Mouse (Mus musculus) lung, postnatal 14 days (tissue): ENCODE data around the gene Cmtm1.
"Not testable (repeated sequence)": the region's sequence is repeated elsewhere in the genome, so short reads cannot be mapped to it uniquely, and the experiment has no call there.

Experiments
- DNase-seq: peaks from one replicate; pipeline ENCODE4 v3.0.0; 2021

The Cmtm1 gene

DNA sequence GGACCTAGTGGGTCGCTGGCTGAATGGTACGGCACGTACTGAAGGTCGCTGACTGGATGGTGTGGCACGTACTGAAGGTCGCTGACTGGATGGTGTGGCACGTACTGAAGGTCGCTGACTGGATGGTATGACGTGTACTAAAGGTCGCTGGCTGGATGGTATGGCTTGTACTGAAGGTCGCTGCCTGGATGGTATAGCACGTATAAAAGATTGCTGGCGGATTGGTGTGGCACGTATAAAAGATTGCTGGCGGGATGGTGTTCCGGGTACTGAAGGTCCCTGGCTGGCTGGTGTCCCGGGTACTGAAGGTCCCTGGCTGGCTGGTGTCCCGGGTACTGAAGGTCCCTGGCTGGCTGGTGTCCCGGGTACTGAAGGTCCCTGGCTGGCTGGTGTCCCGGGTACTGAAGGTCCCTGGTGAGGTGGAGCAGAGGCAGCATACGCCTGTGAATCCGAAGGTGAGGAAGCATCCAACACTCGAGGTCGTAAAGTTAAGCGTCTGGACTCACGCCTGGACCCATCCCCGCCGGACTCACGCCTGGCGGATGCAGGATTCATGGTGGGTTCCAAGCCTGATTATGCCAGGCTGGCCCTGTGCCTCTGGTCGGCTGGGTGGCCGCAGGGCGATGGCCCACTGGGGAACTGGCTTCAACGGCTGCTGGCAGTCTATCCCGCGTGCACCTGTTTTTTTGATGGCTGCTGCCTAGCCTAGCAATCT, at the start of gene Cmtm1, which contains the start of gene Gm45711:
Gene Cmtm1 (minus strand): TSS at position 705 of the 715 bp plus-strand sequence.
Gene Gm45711 (minus strand): TSS at position 641 of the 715 bp plus-strand sequence.
- not testable (repeated sequence) for DNase-seq

DNA sequence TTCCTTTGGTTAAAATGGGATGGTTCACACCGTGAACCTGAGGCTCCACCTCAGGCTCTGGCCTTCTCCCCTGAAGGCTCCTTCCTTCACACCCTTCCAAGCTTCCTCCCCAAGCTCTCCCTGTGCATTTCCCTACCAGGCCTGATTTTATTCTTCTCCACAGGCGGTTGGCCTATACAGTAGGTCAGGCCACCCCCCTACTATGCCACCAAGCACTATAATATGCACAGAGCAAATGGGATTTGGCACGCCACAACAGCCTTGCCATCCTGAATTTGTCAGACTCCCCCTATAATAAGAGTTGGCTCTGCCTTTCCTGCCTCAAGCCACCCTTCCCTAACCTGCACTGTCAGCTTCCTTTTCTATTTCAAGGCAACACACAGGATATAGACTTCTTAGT, 48.7 kb upstream of the Cmtm1 start:
- no peak for DNase-seq

- no peak for DNase-seq
Measured at GRCm38 (mm10) chr8:104354504-104354903, 44.6 kb upstream of the Cmtm1 start.

- DNase-seq: no peak
Measured at GRCm38 (mm10) chr8:104353186-104353585, 43.2 kb upstream of the Cmtm1 start.

- no peak for DNase-seq
Measured at GRCm38 (mm10) chr8:104350047-104350446, 40.1 kb upstream of the Cmtm1 start.

DNA sequence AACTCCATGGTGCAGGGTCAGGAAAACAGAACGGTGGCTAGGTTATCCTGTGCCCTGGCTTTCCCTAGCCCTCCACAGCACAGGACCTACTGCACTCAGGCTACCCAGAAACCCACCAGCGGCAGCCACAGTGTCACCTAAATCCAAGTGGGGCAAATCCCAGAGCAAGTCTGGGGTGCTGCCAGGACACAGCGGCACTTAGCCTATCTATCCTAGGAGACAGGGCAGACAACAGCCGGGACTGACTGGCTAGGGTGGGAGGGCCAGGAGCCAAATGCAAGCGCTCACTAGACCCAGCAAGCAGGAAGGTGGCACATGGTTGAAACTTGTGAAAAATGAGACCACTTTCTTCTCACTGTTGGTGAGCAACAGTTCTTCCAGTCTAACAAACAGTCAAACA, 39.0 kb upstream of the Cmtm1 start:
- DNase-seq: no peak

- no peak for DNase-seq
Measured at GRCm38 (mm10) chr8:104346706-104347105, 36.8 kb upstream of the Cmtm1 start.

DNA sequence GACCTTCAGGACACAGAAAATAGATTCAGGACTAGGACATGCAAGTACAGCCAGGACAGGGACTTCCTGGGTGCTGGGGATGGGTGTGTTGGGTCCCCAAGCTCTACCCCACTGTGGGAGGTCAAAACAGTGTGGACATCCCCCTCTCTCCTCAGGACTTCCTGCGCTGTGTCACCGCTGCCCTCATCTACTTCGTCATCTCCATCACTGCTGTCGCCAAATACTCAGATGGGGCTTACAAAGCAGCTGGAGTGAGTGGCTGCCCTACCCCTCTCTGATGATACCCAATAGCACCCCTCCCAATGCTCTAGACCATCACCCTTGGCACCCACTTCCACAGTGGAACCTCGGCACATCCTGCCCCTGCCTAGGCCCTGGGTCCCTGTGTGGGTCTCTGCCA, 34.7 kb upstream of the Cmtm1 start:
- no peak for DNase-seq

DNA sequence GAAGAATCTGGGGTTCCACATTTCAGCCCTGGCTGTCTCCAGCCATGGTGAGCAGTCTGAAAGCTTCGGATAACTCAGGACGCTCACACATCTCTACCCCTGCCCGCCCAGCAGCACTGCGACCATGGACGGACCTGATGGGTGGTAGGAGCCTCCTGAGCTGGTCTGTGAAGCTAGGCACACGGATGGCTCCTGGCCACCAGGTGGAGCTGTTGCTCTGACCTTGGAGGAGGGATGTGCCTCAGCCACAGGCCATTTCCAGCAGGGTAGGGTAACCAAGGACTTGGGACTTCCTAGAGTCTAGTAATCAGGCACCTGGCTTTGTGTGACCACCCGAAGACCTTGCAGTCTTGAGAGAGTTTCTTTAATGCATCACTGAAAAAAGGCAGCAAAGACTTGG, 34.0 kb upstream of the Cmtm1 start:
- DNase-seq: peak; percentile 92

DNA sequence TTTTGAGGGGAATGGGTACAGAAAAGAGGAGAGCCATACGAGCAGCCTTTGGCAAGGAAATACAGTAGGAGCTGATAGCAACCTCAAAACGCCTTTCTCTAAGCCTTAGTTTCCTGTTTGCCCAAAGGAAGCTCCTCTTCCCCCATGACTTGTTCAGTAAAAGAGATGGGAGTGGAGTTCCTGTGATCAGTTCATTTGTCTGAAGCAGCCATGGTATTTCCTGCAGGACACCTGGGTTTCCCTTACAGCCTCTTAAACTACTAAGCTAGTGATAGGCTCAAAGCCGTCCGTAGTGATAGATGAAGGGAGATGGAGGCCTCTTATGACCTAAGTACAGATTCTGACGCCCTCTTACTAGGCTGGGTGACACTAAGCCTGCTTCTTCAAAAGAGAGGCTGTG, 32.5 kb upstream of the Cmtm1 start:
- no peak for DNase-seq

- no peak for DNase-seq
Measured at GRCm38 (mm10) chr8:104341678-104342077, 31.7 kb upstream of the Cmtm1 start.

DNA sequence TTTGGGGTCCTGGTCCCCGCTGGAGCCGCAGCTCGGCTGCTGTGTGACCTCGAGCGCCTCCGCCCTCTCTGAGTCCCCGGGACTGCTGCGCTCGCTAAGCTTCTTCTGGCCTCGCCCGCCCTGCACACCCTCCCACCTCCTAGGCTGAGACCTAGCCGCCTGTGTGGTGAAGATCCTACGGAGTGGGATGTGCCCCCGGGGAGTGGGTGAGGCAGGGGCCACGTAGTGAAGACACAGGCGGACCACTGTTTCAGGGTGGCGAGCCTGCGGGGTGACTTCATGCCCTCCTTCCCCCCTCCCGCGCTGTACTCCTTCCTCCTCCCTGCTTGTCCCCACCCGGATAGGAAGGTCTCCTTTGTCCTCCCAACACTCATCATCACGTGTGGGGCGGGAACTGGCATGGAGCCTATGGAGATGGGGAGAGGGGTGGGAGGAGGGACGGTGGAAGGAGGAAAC, 31.2 kb upstream of the Cmtm1 start:
- DNase-seq: peak; percentile 82

DNA sequence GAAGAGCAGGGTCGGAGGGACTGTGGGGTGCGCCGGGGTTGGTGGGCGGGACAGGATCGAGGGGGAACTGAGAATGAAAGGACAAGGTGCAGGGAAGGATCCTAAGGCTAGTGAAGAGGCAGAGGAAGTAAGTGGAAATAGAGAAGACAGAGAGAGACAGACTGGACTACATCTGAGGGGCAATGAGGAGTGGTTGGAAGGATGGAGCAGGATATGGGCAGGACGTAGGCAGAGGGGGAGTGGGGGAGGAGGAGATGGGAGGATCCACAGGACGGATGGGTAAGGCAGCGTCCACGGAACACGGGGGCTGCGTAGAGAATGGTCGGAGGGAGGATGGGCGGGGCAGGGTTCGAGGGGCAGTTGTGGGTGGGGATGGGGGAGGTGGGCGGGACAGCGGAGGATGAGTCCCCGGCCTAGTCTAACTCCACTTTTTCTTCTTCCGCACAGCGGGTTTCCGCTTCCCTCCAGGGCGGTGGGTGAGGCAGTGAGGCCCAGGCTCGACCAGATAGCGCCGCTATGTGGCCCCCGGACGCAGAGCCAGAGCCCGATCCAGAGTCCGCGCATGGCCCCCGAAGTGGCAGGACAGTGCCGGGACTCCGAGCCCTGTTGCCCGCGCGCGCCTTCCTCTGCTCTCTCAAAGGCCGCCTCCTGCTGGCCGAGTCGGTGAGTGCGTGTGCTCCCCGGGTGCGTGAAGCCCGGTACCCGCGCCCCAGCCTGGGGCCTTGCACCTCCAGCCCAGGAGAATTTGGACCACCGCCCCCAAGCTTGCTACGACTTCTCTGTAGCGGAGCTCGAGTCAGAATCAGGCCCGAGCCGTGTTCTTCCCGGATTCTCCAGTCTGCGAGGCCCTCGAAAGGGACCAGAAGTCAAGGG, 30.5 kb upstream of the Cmtm1 start:
- DNase-seq: peak; percentile 83

- DNase-seq: no peak
Measured at GRCm38 (mm10) chr8:104339983-104340232, 30.0 kb upstream of the Cmtm1 start.

DNA sequence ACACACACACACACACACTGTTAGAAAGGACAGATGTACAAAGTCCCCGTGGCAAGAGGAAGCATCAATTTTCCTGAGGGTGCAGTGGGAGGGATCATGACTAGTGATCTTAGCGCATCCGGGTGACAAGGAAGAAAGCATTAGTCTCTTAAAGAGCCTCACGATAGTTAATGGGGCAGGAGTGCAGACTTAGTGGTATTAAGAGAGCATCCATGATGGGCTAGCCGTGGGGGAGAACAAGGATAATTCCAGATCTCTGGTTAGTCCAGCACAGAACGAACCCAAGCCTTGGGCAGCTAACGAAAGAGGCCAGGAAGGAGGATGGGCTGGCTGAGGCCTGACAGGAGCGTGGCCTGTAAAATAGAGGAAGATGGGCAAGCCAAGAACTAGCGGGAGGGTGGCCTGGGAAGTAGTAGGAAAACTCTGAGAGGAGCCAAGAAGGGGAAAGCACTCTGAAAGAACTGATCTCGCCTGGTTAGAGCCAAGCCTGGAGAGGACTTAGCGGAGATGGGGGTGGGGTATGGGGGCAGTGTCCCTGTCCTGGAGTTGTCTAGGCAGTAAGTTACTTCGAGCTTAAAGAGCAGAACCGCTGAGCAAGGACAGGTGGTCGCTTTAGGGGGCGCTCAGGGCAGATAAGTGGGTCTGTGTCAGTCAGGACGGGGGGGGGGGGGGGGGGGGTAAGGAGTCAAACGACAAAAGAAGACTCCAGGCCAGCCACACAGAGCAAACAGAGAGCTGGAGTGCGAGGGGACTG, 29.5 kb upstream of the Cmtm1 start, which contains the start of gene Cmtm3:
Gene Cmtm3 (plus strand): TSS at position 182 of the 754 bp plus-strand sequence.
- peak; percentile 21 for DNase-seq

DNA sequence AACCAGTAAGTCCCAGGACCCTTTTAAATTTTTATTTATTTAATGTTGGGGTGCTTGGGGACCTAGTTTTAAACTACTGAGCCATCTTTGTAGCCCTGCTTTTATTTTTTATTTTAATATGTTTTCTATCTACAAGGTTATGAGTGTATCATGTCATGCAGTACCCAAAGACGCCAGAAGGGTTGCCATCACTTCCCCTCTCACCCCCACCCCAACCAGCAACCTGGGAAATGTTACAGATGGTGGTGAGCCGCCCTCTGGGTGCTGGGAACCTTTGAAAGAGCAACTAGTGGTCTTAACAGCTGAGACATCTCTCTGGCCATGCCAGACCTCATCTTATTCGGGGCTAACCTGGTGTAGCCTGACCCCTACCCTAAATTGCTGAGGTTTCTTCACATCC, 27.9 kb upstream of the Cmtm1 start:
- DNase-seq: no peak

- DNase-seq: no peak
Measured at GRCm38 (mm10) chr8:104336806-104337205, 26.9 kb upstream of the Cmtm1 start.

DNA sequence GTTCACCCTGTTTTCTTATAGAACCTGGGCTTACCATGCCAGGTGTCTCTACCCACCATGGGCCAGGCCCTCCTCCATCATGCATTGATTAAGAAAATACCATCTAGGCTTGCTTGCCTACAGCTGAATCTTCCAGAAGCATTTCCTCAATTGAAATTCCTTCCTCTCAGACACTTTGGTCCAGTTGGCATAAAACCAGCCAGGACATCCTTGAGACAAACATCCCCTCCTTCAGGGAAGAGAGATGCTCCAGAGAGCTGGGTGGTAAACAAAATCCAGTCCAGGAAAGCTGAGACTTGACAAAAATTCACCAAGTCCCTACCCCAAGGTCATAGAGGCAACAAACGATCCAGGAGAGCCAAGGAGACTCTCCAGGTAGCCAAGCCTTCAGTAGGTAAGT, 24.3 kb upstream of the Cmtm1 start:
- DNase-seq: peak; percentile 39

GRCm38 (mm10) chr8:104333786-104334185, 23.8 kb upstream of the Cmtm1 start:
- DNase-seq: no peak

DNA sequence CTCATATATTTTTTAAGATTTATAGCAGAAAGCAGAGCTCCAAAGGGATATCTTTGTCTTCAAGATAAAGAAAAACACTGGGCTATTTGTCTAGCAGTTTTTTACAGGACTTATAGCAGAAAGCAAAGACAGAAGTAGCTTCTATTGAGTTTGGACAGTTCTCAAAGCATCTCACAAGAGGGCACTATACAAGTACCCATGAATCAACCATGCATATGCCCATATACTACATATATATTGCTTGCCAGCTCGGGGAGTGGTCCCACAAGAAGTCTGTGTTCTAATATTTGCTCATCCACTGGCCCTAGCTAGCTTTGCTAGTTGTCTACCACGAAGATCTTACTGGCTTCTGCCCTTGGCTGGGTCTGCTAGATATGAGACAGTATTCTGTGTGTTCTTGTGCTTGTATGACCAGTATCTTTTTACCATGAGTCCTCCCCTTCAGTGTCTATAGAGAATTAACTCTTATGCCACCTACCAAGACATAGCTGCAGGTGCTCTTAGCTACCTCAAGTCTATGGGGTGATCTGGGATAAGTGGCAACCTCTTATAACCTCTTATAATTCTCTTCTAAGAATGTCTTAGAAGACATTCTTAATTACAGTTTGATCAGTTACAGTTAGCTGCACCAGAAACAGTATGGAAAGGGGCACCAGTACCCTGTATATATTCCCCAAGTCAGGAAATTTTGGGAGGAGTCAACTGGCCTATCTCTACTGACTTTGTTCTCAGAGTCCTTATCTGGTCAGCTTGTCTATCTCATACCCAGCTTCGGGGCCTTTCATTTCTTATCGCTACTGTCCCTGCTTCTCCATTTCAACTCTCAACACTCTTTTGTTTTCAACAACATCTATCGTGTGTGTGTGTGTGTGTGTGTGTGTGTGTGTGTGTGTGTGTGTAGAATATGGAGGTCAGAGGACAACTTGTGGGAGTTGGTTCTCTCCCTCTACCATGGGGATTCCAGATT, 23.0 kb upstream of the Cmtm1 start:
- DNase-seq: no peak

- DNase-seq: not testable (repeated sequence)
Measured at GRCm38 (mm10) chr8:104321930-104322329, 12.0 kb upstream of the Cmtm1 start, which contains the start of gene Cmtm2b. TSS of gene Cmtm2b (plus strand) at chr8:104322230.

DNA sequence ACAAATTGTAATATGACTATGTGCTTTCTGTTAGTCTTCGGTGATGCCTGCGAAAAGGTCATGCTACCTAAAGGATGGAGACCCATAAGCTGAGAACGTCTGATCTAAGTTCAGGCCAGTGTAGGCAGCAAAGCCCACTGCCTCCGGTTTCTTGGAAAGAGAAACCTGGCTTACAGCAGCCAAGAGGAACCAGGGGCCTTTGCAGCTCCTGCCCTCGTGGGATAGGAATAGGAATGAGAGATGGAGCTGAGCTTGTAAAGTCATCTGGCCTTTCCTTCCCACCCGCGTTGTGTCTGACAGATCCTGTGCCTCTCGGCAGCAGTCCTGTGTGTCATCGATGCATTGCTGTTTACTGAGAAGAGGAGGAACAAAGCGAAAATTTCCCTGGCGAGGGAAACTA, 11.3 kb upstream of the Cmtm1 start, which contains the start of gene Gm11020:
Gene Gm11020 (plus strand): TSS at position 301 of the 400 bp plus-strand sequence.
- not testable (repeated sequence) for DNase-seq
